Mouse (Mus musculus) embryonic facial prominence, embryonic 13.5 days (tissue): Measurements from ENCODE around the gene Elfn2. TPM values are rescaled to one million over a fixed set of nuclear protein-coding genes. Genes with fewer than 3 reads are reported as not detected.
A peak's percentile ranks its signal among the peaks of the same experiment; 100 is the strongest.

Source experiments
- ATAC-seq: fragments of 200-750 bp; cut with Nextera tagmentation; 2 replicates; pipeline ENCODE4 v1.8.0; 2017; ENCODE audit warnings: low read depth; ENCODE audit not compliant: insufficient number of reproducible peaks, insufficient read depth, low FRiP score, low TSS enrichment
- H3K27ac ChIP-seq: fragments of 300-500 bp; sonication (generic); 2 replicates; pipeline ENCODE4 v1.5.1; 2015; ENCODE audit warnings: moderate library complexity, mild to moderate bottlenecking, inconsistent platforms
- H3K27me3 ChIP-seq: fragments of 300-500 bp; sonication (generic); 2 replicates; pipeline ENCODE4 v1.6.1; 2015; ENCODE audit warnings: mild to moderate bottlenecking, inconsistent platforms
- H3K36me3 ChIP-seq: fragments of 300-500 bp; sonication (generic); 2 replicates; pipeline ENCODE4 v1.6.1; 2015; ENCODE audit warnings: mild to moderate bottlenecking, inconsistent platforms
- H3K4me1 ChIP-seq: fragments of 300-500 bp; sonication (generic); 2 replicates; pipeline ENCODE4 v1.6.1; 2015; ENCODE audit warnings: inconsistent platforms
- H3K4me2 ChIP-seq: fragments of 300-500 bp; sonication (generic); 2 replicates; pipeline ENCODE4 v1.6.1; 2015; ENCODE audit warnings: moderate library complexity, mild to moderate bottlenecking, inconsistent platforms
- H3K4me3 ChIP-seq: fragments of 300-500 bp; sonication (generic); 2 replicates; pipeline ENCODE4 v1.5.1; 2015; ENCODE audit warnings: mild to moderate bottlenecking, inconsistent platforms
- H3K9ac ChIP-seq: fragments of 300-500 bp; sonication (generic); 2 replicates; pipeline ENCODE4 v1.6.1; 2015; ENCODE audit warnings: mild to moderate bottlenecking, inconsistent platforms
- H3K9me3 ChIP-seq: fragments of 300-500 bp; sonication (generic); 2 replicates; pipeline ENCODE4 v1.6.1; 2016; ENCODE audit warnings: inconsistent platforms
- WGBS: fragments of 180-500 bp; shearing (Covaris S2); methylation state at CpG from one replicate; pipeline ENCODE4 v1.1.7; 2015; ENCODE audit warnings: mixed read lengths; 5-methylcytosine and 5-hydroxymethylcytosine counted together
- polyA plus RNA-seq: library from polyadenylated mRNA; unstranded; fragments of >200 nt; fragmentation: Nextera tagmentation; extraction: Ambion mirVana; gene quantifications from 2 replicates; pipeline ENCODE4 v1.2.1, GENCODE M21; 2015

Elfn2 gene
- polyA plus RNA-seq, 1 experiment from 2014 or later = 0.06 TPM

DNA sequence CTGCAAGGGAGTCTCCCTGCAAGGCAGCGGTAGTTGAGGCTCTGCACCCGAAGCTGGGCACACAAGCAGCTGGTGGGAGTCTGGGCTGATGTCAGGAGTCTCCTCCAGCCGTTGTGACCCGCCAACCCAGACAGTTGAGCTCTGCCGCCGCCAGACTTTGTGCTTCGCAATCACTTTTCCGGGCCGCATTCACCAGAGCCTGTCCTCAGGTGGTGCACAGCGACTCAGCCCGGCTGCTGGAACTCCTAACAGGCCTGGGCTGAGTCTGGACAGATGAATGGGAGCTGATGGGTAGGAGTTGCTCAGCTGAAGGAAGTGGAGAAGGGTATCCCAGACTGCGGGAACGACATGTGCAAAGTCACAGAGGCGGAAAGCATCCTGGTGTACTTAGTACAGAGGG is 845 bp upstream of the Elfn2 start:
- H3K4me3 ChIP-seq = no peak overlapping the region
- H3K27me3 ChIP-seq = peaks cover 83% of the 10 kb centered on the region
- 5% methylated on average over 14 of the region's 14 CpGs for WGBS
- peak overlapping the region; percentile 93; the same call in 1 of the 2 replicates for H3K4me2 ChIP-seq
- H3K4me1 ChIP-seq = peaks cover 18% of the 10 kb centered on the region
- H3K9ac ChIP-seq = no peak overlapping the region
- H3K36me3 ChIP-seq = no peaks in the 10 kb centered on the region
- no peak overlapping the region for H3K27ac ChIP-seq
- no peaks in the 10 kb centered on the region for H3K9me3 ChIP-seq
- ATAC-seq = no peak

DNA sequence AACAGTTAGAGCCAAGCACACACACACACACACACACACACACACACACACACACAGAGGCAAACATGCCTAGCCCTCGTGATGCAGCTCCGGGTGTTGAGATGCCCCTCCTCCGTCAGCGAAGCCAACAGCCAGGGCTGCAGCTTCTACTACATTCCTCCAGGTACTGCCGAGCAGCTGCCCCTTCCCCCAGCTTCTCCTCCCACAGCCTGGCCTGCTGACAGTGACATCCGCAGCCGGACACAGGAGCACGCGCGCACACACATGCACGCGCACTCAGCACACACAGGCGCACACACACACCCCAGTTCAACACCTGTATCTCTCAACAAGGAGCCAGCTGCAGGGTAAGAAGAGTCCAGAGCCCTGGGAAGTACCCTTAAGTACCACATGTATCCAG is 1.6 kb downstream of the Elfn2 start:
- Histone ChIP-seq H3K36me3 (no peaks in the 10 kb centered on the region), H3K9ac (0 out of 2 replicates have a peak overlapping the region, but pooled peaks have one; percentile 21), H3K9me3 (no peaks in the 10 kb centered on the region), H3K4me3 (no peak overlapping the region; the same call in 1 of the 2 replicates), H3K4me1 (peaks cover 28% of the 10 kb centered on the region), H3K4me2 (no peak overlapping the region), H3K27me3 (peaks cover 94% of the 10 kb centered on the region), H3K27ac (no peak overlapping the region)
- ATAC-seq = no peak
- WGBS = 46% methylated on average over 13 of the region's 13 CpGs

DNA sequence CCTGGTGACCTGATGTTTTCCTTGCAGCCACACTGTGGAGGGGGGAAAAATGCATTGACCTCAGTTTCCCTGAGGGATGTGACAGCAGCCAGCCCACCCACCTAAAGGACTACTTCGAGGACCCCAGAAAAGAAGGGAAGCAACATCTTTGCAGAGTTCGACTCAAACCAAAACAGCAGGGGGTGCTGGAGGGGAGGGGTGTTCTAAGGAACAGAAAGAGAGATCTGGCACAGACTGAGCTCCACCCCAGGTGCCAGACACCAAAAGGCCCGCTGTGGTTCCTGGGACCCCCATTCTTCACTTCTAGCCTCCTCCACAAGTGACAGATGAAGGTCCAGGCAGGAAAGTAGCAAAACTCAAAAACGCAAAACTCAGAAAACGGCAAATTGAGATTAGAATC is 2.7 kb downstream of the Elfn2 start:
- 52% methylated on average over 5 of the region's 5 CpGs for WGBS
- Histone ChIP-seq H3K27ac (no peak overlapping the region), H3K4me2 (no peak overlapping the region), H3K4me3 (no peak overlapping the region), H3K27me3 (peaks cover 100% of the 10 kb centered on the region), H3K9me3 (no peaks in the 10 kb centered on the region), H3K4me1 (peaks cover 28% of the 10 kb centered on the region), H3K36me3 (no peaks in the 10 kb centered on the region), H3K9ac (no peak overlapping the region)
- no peak for ATAC-seq

DNA sequence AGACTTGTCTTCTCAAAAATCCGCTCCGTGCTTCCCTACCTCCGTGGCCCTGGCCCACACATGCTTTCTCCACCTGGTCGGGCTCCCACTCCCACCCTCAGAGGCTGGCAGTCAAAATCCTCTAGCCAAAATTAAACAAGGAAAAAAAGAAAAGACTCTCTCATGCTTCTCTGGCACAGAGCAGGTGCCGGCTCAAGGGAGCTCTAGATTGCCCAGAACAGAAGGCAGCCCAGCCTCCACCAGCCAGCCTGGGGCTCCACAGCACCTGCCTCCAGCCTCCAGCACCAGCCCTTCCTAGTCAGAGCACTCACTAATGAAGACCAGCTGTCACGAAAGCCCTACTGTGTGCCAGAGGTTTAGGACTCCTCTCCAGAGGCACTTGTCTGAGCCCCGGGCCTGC is 4.8 kb downstream of the Elfn2 start:
- Histone ChIP-seq H3K36me3 (no peaks in the 10 kb centered on the region), H3K27ac (no peak overlapping the region), H3K9me3 (no peaks in the 10 kb centered on the region), H3K27me3 (peaks cover 92% of the 10 kb centered on the region), H3K4me3 (no peak overlapping the region), H3K4me1 (peaks cover 24% of the 10 kb centered on the region), H3K9ac (no peak overlapping the region), H3K4me2 (no peak overlapping the region)
- 74% methylated on average over 7 of the region's 7 CpGs for WGBS
- ATAC-seq = no peak

DNA sequence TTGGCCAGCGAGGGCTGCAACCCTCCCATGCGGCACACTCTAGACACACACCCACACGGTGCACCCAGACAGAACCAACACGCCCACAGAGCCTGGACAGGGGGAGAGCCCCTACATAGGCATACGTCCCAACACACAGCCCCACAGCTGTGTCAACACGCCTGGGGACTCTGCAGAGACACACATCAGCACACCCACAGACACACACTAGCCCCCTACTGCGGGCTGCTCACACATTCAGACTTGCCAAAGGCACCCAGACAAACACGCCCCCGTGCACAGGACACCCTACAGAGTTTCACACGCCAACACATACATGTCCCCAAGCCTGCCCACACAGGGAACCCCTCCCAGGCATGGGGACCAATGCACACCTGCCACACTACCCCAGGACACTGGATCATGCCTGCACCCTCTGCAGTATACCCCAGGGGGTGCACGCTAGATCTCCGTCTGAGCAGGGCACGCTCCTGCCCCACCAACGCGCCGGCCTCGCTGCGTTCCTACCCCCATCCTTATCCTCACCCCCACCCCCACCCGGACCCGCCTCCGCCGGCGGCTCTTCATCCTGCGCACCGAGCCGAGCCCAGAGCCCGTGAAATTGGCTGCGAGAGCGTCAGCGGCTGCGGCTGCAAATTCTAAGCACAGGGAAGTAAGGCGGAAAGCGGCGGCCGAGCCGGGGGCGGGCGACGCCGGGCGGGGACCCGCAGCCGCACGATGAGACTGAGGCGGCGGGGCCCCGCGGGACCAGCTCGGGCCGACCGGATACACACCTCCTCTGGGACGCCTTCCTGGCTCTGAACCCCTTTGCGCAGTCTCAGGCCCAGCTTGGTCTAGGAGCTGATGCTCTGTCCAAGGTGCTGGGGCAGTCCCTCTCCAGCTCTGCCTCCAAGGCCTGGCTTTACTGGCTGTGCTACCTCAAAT is 6.0 kb downstream of the Elfn2 start:
- no peaks in the 10 kb centered on the region for H3K36me3 ChIP-seq
- peak overlapping the region; percentile 58 for H3K4me2 ChIP-seq
- no peaks in the 10 kb centered on the region for H3K9me3 ChIP-seq
- peaks cover 87% of the 10 kb centered on the region for H3K27me3 ChIP-seq
- H3K4me3 ChIP-seq = peak overlapping the region; percentile 30
- ATAC-seq = no peak
- peak overlapping the region; percentile 32; the same call in 1 of the 2 replicates for H3K9ac ChIP-seq
- H3K4me1 ChIP-seq = peaks cover 16% of the 10 kb centered on the region
- no peak overlapping the region for H3K27ac ChIP-seq
- 9% methylated on average over 44 of the region's 53 CpGs for WGBS

DNA sequence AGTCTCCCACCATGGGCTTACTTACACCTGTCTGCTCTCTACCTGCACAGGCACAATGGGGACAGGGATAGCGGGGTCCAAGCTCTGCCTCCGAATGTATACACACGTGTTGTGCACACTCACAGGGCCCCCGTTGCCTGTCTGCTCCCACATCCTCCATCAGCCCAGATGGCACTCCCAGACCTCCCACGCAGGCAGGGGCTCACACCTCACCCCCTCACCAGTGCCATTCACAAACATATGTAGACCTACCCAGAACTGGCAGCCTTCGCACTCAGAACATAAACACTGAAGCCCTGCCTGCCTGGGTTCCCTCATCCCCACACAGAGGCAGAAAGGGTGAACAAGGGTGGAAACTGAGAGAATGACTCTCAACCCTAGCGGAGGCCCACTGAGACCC is 6.6 kb downstream of the Elfn2 start:
- WGBS = 69% methylated on average over 7 of the region's 7 CpGs
- Histone ChIP-seq H3K9ac (no peak overlapping the region), H3K27me3 (peaks cover 81% of the 10 kb centered on the region), H3K9me3 (no peaks in the 10 kb centered on the region), H3K27ac (no peak overlapping the region), H3K4me1 (peaks cover 16% of the 10 kb centered on the region), H3K4me3 (no peak overlapping the region), H3K4me2 (no peak overlapping the region), H3K36me3 (no peaks in the 10 kb centered on the region)
- no peak for ATAC-seq

DNA sequence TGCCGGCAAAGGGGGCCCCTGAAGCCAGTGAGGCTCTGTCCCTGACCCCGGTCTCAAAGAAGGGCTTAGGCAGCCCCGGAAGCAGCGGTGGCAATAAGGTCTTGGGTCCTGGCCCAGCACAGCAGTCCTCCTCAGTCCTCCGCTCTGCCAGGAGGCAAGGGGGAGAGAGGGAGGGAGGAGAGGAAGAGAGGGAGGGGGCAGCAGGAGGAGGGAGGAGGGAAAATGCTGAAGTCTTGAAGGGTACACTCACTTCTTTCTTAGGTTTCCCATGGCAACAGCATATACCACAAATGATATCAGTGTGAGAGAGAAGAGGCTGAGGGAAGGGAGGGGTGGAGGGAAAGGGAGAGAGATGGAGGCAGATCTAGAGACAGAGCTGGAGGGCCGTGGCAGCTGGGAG is 7.9 kb downstream of the Elfn2 start:
- no peak for ATAC-seq
- Histone ChIP-seq H3K9me3 (no peaks in the 10 kb centered on the region), H3K9ac (0 out of 2 replicates have a peak overlapping the region, but pooled peaks have one; percentile 11), H3K4me1 (peaks cover 16% of the 10 kb centered on the region), H3K4me3 (no peak overlapping the region), H3K4me2 (no peak overlapping the region), H3K36me3 (no peaks in the 10 kb centered on the region), H3K27me3 (peaks cover 68% of the 10 kb centered on the region), H3K27ac (no peak overlapping the region)
- WGBS = 39% methylated on average over 6 of the region's 6 CpGs

DNA sequence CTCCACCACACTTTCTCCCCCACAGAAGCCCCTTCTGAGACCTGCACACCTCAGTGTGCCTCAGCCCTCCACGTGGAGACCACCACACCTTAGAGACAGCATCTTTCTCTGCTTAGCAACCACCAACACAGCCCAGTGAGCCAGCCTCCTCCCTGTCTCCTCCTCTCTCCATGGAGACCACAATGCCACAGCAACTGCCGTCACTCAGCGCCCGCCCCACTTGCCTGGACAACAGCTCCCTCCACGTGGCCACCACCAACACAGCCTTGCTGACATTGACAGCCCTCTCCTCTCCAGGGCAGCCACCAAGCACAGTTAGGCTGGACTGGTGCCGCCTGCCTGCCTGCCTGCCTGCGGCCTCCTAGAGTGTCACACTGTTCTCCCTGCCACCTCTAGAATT is 8.8 kb downstream of the Elfn2 start:
- H3K9ac ChIP-seq = no peak overlapping the region
- ATAC-seq = no peak
- H3K4me2 ChIP-seq = no peak overlapping the region
- H3K4me3 ChIP-seq = no peak overlapping the region
- no peak overlapping the region for H3K27ac ChIP-seq
- no peaks in the 10 kb centered on the region for H3K36me3 ChIP-seq
- H3K4me1 ChIP-seq = peaks cover 16% of the 10 kb centered on the region
- no peaks in the 10 kb centered on the region for H3K9me3 ChIP-seq
- H3K27me3 ChIP-seq = peaks cover 59% of the 10 kb centered on the region
- WGBS = 28% methylated on average over 7 of the region's 7 CpGs

DNA sequence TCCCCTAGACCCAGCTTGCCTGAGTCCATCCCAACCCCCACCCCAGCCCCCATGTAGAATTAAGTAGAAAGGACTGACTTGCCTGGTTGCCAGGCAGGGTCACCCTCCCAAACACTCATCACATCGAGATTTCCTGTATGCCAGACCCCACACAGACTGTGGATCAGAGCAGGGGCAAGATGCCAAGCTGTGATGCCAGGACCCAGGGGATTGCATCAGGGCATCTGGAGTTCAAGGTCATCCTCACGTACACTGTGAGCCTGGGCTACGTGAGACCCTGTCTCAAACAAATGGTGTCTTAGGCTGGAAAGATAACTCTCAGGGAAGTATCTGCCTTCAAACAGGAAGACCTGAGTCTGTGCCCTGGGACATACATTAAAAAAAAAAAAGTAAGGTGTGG is 11.9 kb downstream of the Elfn2 start:
- H3K9ac ChIP-seq = no peak overlapping the region
- H3K9me3 ChIP-seq = no peaks in the 10 kb centered on the region
- WGBS = 48% methylated on average over 3 of the region's 3 CpGs
- H3K4me1 ChIP-seq = 0 out of 2 replicates have a peak, but pooled peaks cover 6% of the 10 kb centered on the region
- H3K4me2 ChIP-seq = no peak overlapping the region
- no peak overlapping the region for H3K4me3 ChIP-seq
- no peak overlapping the region for H3K27ac ChIP-seq
- ATAC-seq = no peak
- H3K36me3 ChIP-seq = no peaks in the 10 kb centered on the region
- peaks cover 28% of the 10 kb centered on the region for H3K27me3 ChIP-seq

DNA sequence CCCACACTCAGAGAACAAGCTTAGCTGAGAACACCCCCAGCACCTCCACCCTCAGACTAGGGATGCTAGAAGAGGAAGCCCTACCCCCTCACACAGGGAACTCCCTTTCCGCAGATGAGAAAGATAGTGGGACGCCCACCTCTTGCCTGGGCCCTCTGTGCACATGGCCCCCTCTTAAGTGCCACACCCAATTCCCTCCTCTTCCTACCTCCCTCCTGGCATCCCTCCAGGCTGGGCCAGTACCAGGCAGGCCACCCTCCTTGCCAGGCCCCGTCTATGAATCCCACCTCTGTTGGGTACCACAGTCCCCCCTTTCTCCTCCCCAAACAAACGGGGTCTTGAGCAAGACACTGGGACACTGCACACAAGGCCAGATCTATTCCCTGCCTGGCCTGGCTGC is 13.7 kb downstream of the Elfn2 start:
- Histone ChIP-seq H3K9me3 (no peaks in the 10 kb centered on the region), H3K4me2 (no peak overlapping the region), H3K36me3 (no peaks in the 10 kb centered on the region), H3K27ac (no peak overlapping the region), H3K4me3 (no peak overlapping the region), H3K27me3 (peaks cover 10% of the 10 kb centered on the region), H3K9ac (no peak overlapping the region), H3K4me1 (no peaks in the 10 kb centered on the region)
- peak; percentile 41; the same call in 1 of the 2 replicates for ATAC-seq
- WGBS = 64% methylated on average over 4 of the region's 4 CpGs

DNA sequence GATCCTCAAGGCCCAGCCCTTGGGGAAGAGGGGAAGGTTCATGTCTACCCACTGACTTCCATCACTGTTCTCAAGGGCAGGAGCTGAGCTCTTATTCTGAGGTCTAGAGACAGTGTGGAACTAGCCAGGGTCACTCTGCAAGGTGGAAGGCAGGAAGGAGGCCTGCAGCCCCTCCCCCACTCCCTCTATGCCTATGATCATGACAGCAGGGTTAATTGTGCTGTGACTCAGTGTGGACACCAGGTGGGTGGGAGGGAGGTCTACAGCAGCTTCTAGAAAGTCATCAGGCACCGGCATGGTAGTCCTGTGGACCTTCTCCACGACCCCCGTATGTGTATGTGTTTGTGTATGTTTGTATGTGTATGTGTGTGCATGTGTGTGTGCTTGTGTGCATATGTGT is 14.6 kb downstream of the Elfn2 start:
- 85% methylated on average over 3 of the region's 3 CpGs for WGBS
- H3K9me3 ChIP-seq = no peaks in the 10 kb centered on the region
- H3K9ac ChIP-seq = no peak overlapping the region
- no peak for ATAC-seq
- no peak overlapping the region for H3K4me3 ChIP-seq
- H3K4me1 ChIP-seq = no peaks in the 10 kb centered on the region
- no peak overlapping the region for H3K27ac ChIP-seq
- H3K27me3 ChIP-seq = peaks cover 9% of the 10 kb centered on the region
- H3K36me3 ChIP-seq = no peaks in the 10 kb centered on the region
- H3K4me2 ChIP-seq = no peak overlapping the region

DNA sequence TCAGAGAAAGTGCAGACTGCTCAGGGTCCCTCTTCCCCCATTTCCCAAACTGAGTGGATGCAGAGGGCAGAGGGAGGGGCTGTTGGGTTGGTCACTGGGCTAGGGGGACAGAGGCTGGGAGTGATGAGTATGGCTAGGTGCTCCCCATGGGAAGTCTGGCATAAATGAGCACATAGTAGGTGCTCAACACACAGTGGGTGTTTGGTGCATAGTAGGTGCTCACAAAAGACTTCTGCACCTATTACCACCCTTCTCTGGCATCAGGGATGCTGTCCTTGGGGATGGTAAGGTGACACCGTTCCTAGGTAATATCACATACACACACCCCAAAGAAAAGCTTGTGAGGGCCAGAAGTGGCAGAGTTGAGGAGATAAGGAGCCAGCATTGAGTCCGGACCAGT is 18.2 kb downstream of the Elfn2 start:
- WGBS = 79% methylated on average over 2 of the region's 2 CpGs
- 0 out of 2 replicates have a peak, but pooled peaks cover 5% of the 10 kb centered on the region for H3K4me1 ChIP-seq
- no peak overlapping the region for H3K27ac ChIP-seq
- no peak overlapping the region for H3K4me2 ChIP-seq
- no peak overlapping the region for H3K4me3 ChIP-seq
- no peak for ATAC-seq
- H3K36me3 ChIP-seq = no peaks in the 10 kb centered on the region
- H3K9ac ChIP-seq = no peak overlapping the region
- H3K9me3 ChIP-seq = no peaks in the 10 kb centered on the region
- peaks cover 16% of the 10 kb centered on the region for H3K27me3 ChIP-seq
